Mouse (Mus musculus): ENCODE measurements around the gene Myo1f. TPM values are rescaled to one million over a fixed set of nuclear protein-coding genes. Genes with fewer than 3 reads are reported as not detected.
A peak's percentile ranks its signal among the peaks of the same experiment; 100 is the strongest.

Myo1f gene
- polyA plus RNA-seq, 1 experiment = 68.8 TPM

GRCm38 (mm10) chr17:33552964-33553363 is 2.5 kb upstream of the Myo1f start:
- Histone ChIP-seq H3K4me1 (ENCODE audit: control insufficient read depth, insufficient read depth, low read length) (no peaks in the 10 kb centered on the region; the same call in none of the 2 replicates), H3K4me3 (replicated peaks; ENCODE audit: control insufficient read depth, low read depth, low read length) (no peak overlapping the region), H3K27ac (ENCODE audit: control insufficient read depth, insufficient read depth, low read depth, low read length, poor library complexity) (no peak overlapping the region)
- 46% methylated on average over 4 of the region's 4 CpGs for WGBS
- TF ChIP-seq CTCF (IDR thresholded peaks at IDR 0.05; ENCODE audit: control insufficient read depth, insufficient read depth, low read length) (peak; percentile 78), POLR2A (IDR thresholded peaks at IDR 0.05; ENCODE audit: borderline replicate concordance, control insufficient read depth, low read depth, low read length) (no peak)

DNA sequence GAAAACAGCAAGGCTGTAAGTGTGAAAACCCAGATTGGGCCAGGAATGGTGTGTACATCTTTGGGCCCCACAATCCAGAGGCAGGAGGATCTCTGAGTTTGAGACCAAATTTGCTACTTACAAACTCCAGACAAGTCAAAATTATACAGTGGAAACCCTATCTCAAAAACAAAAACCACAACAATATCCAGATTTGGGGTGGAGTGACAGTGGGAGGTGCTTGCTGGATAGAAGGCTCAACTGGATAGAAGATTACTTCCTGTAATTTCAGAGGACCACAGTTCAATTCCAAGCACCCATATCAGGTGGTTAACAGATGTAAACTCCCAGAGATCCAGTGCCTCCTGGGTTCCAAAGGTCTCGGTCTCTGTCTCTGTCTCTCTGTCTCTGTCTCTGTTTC is 971 bp upstream of the Myo1f start:
- WGBS = 83% methylated on average over 1 of the region's 1 CpGs
- Histone ChIP-seq H3K4me1 (ENCODE audit: control insufficient read depth, insufficient read depth, low read length) (no peaks in the 10 kb centered on the region; the same call in none of the 2 replicates), H3K4me3 (replicated peaks; ENCODE audit: control insufficient read depth, low read depth, low read length) (no peak overlapping the region)

DNA sequence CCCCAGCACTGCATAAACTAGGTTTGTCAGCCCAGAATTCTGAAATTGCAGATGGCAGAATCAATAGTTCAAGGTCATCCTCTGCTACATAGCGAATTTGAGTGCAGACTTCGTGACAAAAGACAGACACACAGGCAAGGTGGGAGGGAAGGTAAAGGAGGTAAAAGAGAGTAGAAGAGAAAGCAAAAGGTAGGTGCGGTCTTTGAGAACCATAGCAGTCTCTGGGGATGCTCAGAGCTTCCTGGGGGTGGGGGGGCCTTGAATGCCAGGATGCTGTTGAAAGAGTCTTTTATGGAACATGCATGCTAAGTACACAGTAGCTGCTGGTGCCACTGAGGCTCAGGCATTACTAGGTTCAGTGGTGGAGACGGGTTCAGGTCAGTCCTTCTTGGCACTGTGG is 2.4 kb downstream of the Myo1f start:
- TF ChIP-seq CTCF (IDR thresholded peaks at IDR 0.05; ENCODE audit: control insufficient read depth, insufficient read depth, low read length) = no peak
- TF ChIP-seq POLR2A (IDR thresholded peaks at IDR 0.05; ENCODE audit: borderline replicate concordance, control insufficient read depth, low read depth, low read length) = no peak
- Histone ChIP-seq H3K4me1 (ENCODE audit: control insufficient read depth, insufficient read depth, low read length) (no peaks in the 10 kb centered on the region; the same call in 1 of the 2 replicates), H3K4me3 (replicated peaks; ENCODE audit: control insufficient read depth, low read depth, low read length) (peak overlapping the region; percentile 47), H3K27ac (ENCODE audit: control insufficient read depth, insufficient read depth, low read depth, low read length, poor library complexity) (peak overlapping the region; percentile 34; the same call in 1 of the 2 replicates)
- 65% methylated on average over 4 of the region's 4 CpGs for WGBS

More for the DNA sequence above, 971 bp upstream of the Myo1f start:
- peak overlapping the region; percentile 28; the same call in 1 of the 2 replicates for H3K27ac ChIP-seq (ENCODE audit: control insufficient read depth, insufficient read depth, low read depth, low read length, poor library complexity)
- no peak for TF ChIP-seq CTCF (IDR thresholded peaks at IDR 0.05; ENCODE audit: control insufficient read depth, insufficient read depth, low read length)
- no peak for TF ChIP-seq POLR2A (IDR thresholded peaks at IDR 0.05; ENCODE audit: borderline replicate concordance, control insufficient read depth, low read depth, low read length)

GRCm38 (mm10) chr17:33563527-33564076 is 8.1 kb downstream of the Myo1f start:
- H3K4me1 ChIP-seq (ENCODE audit: control insufficient read depth, insufficient read depth, low read length) = peaks cover 8% of the 10 kb centered on the region
- no peak overlapping the region for H3K4me3 ChIP-seq (replicated peaks; ENCODE audit: control insufficient read depth, low read depth, low read length)
- H3K27ac ChIP-seq (ENCODE audit: control insufficient read depth, insufficient read depth, low read depth, low read length, poor library complexity) = peak overlapping the region; percentile 60; the same call in 1 of the 2 replicates
- 19% methylated on average over 2 of the region's 2 CpGs for WGBS
- no peak for TF ChIP-seq POLR2A (IDR thresholded peaks at IDR 0.05; ENCODE audit: borderline replicate concordance, control insufficient read depth, low read depth, low read length)
- TF ChIP-seq CTCF (IDR thresholded peaks at IDR 0.05; ENCODE audit: control insufficient read depth, insufficient read depth, low read length) = no peak

- 4% methylated on average over 1 of the region's 1 CpGs for WGBS
- TF ChIP-seq POLR2A (IDR thresholded peaks at IDR 0.05; ENCODE audit: borderline replicate concordance, control insufficient read depth, low read depth, low read length) = no peak
- TF ChIP-seq CTCF (IDR thresholded peaks at IDR 0.05; ENCODE audit: control insufficient read depth, insufficient read depth, low read length) = no peak
- peaks cover 8% of the 10 kb centered on the region for H3K4me1 ChIP-seq (ENCODE audit: control insufficient read depth, insufficient read depth, low read length)
- H3K4me3 ChIP-seq (replicated peaks; ENCODE audit: control insufficient read depth, low read depth, low read length) = peak overlapping the region; percentile 7
- peak overlapping the region; percentile 89; the same call in 1 of the 2 replicates for H3K27ac ChIP-seq (ENCODE audit: control insufficient read depth, insufficient read depth, low read depth, low read length, poor library complexity)
These were observed 9.1 kb downstream of the Myo1f start for GRCm38 (mm10) chr17:33564599-33564998.

GRCm38 (mm10) chr17:33566182-33566581 is 10.7 kb downstream of the Myo1f start:
- 6% methylated on average over 2 of the region's 2 CpGs for WGBS
- Histone ChIP-seq H3K4me3 (replicated peaks; ENCODE audit: control insufficient read depth, low read depth, low read length) (no peak overlapping the region), H3K27ac (ENCODE audit: control insufficient read depth, insufficient read depth, low read depth, low read length, poor library complexity) (peak overlapping the region; percentile 47; the same call in 1 of the 2 replicates), H3K4me1 (ENCODE audit: control insufficient read depth, insufficient read depth, low read length) (peaks cover 8% of the 10 kb centered on the region)
- TF ChIP-seq CTCF (IDR thresholded peaks at IDR 0.05; ENCODE audit: control insufficient read depth, insufficient read depth, low read length) (no peak), POLR2A (IDR thresholded peaks at IDR 0.05; ENCODE audit: borderline replicate concordance, control insufficient read depth, low read depth, low read length) (no peak)

GRCm38 (mm10) chr17:33584061-33584460 is 28.6 kb downstream of the Myo1f start:
- 92% methylated on average over 4 of the region's 4 CpGs for WGBS
- no peak overlapping the region for H3K4me3 ChIP-seq (replicated peaks; ENCODE audit: control insufficient read depth, low read depth, low read length)
- TF ChIP-seq POLR2A (IDR thresholded peaks at IDR 0.05; ENCODE audit: borderline replicate concordance, control insufficient read depth, low read depth, low read length) = no peak
- TF ChIP-seq CTCF (IDR thresholded peaks at IDR 0.05; ENCODE audit: control insufficient read depth, insufficient read depth, low read length) = no peak
- no peaks in the 10 kb centered on the region for H3K4me1 ChIP-seq (ENCODE audit: control insufficient read depth, insufficient read depth, low read length)
- H3K27ac ChIP-seq (ENCODE audit: control insufficient read depth, insufficient read depth, low read depth, low read length, poor library complexity) = no peak overlapping the region

DNA sequence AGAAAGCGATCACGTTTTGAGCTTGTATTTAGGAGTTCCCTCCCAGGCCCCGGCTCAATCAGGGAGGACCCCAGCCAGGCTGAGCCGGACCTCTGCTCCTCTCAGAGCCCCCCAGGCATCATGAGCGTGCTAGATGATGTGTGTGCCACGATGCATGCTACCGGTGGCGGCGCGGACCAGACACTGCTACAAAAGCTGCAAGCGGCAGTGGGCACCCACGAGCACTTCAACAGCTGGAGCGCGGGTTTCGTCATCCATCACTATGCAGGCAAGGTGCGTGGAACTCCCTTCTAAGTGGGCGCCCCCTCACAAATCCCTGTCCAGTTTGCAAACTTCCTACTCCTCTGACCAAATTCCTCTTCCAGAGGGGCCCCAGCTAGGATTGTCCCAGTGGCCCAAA is 30.5 kb downstream of the Myo1f start:
- Histone ChIP-seq H3K4me1 (ENCODE audit: control insufficient read depth, insufficient read depth, low read length) (no peaks in the 10 kb centered on the region), H3K4me3 (replicated peaks; ENCODE audit: control insufficient read depth, low read depth, low read length) (no peak overlapping the region), H3K27ac (ENCODE audit: control insufficient read depth, insufficient read depth, low read depth, low read length, poor library complexity) (no peak overlapping the region)
- no peak for TF ChIP-seq POLR2A (IDR thresholded peaks at IDR 0.05; ENCODE audit: borderline replicate concordance, control insufficient read depth, low read depth, low read length)
- no peak for TF ChIP-seq CTCF (IDR thresholded peaks at IDR 0.05; ENCODE audit: control insufficient read depth, insufficient read depth, low read length)
- WGBS = 87% methylated on average over 17 of the region's 17 CpGs
